Mouse (Mus musculus) small intestine, adult 2 months (tissue): ENCODE results near the gene Znhit3. TPM values are rescaled to one million over a fixed set of nuclear protein-coding genes. Genes with fewer than 3 reads are reported as not detected.

Experiments used
- H3K27ac ChIP-seq: fragments of 200-500 bp; 2 replicates; pipeline ENCODE4 v1.5.1; 2012; ENCODE audit warnings: low read depth, low read length, control low read depth, inconsistent platforms; ENCODE audit not compliant: insufficient read depth
- H3K27me3 ChIP-seq: fragments of 200-500 bp; 2 replicates; pipeline ENCODE4 v1.6.1; 2012; ENCODE audit warnings: mild to moderate bottlenecking, moderate library complexity, low read length, inconsistent platforms; ENCODE audit not compliant: control insufficient read depth, insufficient read depth
- H3K36me3 ChIP-seq: fragments of 200-500 bp; 2 replicates; pipeline ENCODE4 v1.6.1; 2012; ENCODE audit warnings: mild to moderate bottlenecking, low read length, control low read depth, inconsistent platforms; ENCODE audit not compliant: control insufficient read depth, insufficient read depth
- H3K4me1 ChIP-seq: fragments of 200-500 bp; 2 replicates; pipeline ENCODE4 v1.6.1; 2012; ENCODE audit warnings: low read length, inconsistent platforms, mixed read lengths; ENCODE audit not compliant: control insufficient read depth, insufficient read depth, insufficient read length
- H3K4me3 ChIP-seq: fragments of 200-500 bp; 2 replicates; pipeline ENCODE4 v1.5.1; 2012; ENCODE audit warnings: low read depth, mild to moderate bottlenecking, control low read depth, inconsistent platforms, low read length, moderate library complexity
- CTCF ChIP-seq: fragments of 200-500 bp; IDR thresholded peaks from 2 replicates; pipeline ENCODE4 v1.5.1; 2012; ENCODE audit warnings: low read depth, mild to moderate bottlenecking, control low read depth, inconsistent platforms, low read length, moderate library complexity, mixed read lengths; ENCODE audit not compliant: insufficient replicate concordance, insufficient read length; ENCODE audit errors: extremely low read depth
- POLR2A ChIP-seq: fragments of 200-500 bp; IDR thresholded peaks from 2 replicates; pipeline ENCODE4 v1.6.1; 2012; ENCODE audit warnings: low read depth, mild to moderate bottlenecking, control low read depth, inconsistent platforms, low read length, moderate library complexity
- WGBS: fragments of 180-500 bp; shearing (Covaris S2); methylation state at CpG from one replicate; pipeline ENCODE4 v1.1.7; 2018; 5-methylcytosine and 5-hydroxymethylcytosine counted together
- polyA plus RNA-seq: library from polyadenylated mRNA; depleted of rRNA; stranded (reverse); fragments of >200 nt; gene quantifications from 2 replicates; pipeline ENCODE4 v1.2.3, GENCODE M21; 2012; rRNA removed

The Znhit3 gene
- polyA plus RNA-seq, 1 experiment, result 4.3 TPM

GRCm38 (mm10) chr11:84867586-84867985 is 48.6 kb downstream of the Znhit3 start:
- H3K27ac ChIP-seq, result no peak overlapping the region
- TF ChIP-seq CTCF, result no peak
- no peak for TF ChIP-seq POLR2A
- peaks cover 15% of the 10 kb centered on the region; the same call in 1 of the 2 replicates for H3K36me3 ChIP-seq
- peaks cover 2% of the 10 kb centered on the region; the same call in 1 of the 2 replicates for H3K4me1 ChIP-seq
- 42% methylated on average over 2 of the region's 2 CpGs for WGBS
- no peak overlapping the region for H3K4me3 ChIP-seq
- no peaks in the 10 kb centered on the region for H3K27me3 ChIP-seq

- Histone ChIP-seq H3K36me3 (peaks cover 23% of the 10 kb centered on the region), H3K27ac (no peak overlapping the region), H3K4me3 (no peak overlapping the region), H3K27me3 (no peaks in the 10 kb centered on the region), H3K4me1 (peaks cover 2% of the 10 kb centered on the region; the same call in 1 of the 2 replicates)
- WGBS, result 20% methylated on average over 2 of the region's 2 CpGs
- TF ChIP-seq POLR2A (no peak), CTCF (no peak)
Measured at GRCm38 (mm10) chr11:84865268-84865667, 50.9 kb downstream of the Znhit3 start.

Other genes starting within 250 kb of the Znhit3 start
- 6.3 and 13.7 TPM in 2 replicates for gene Mrm1, start 96.9 kb downstream of the Znhit3 start, polyA plus RNA-seq
- gene Dhrs11, start 87.4 kb downstream of the Znhit3 start, polyA plus RNA-seq, result 295 and 763 TPM in 2 replicates
- gene Ggnbp2, start 45.5 kb downstream of the Znhit3 start, polyA plus RNA-seq, result 12.0 and 29.2 TPM in 2 replicates
- gene Myo19, start 36.2 kb downstream of the Znhit3 start, polyA plus RNA-seq, result 8.7 and 13.0 TPM in 2 replicates
- gene Pigw, start 36.1 kb downstream of the Znhit3 start, polyA plus RNA-seq, result 0.39 and 0.98 TPM in 2 replicates
- 13.9 and 46.7 TPM in 2 replicates for gene Car4, start 41.4 kb upstream of the Znhit3 start, polyA plus RNA-seq
- 0.63 and 2.8 TPM in 2 replicates for gene Usp32, start 223.8 kb upstream of the Znhit3 start, polyA plus RNA-seq